Mouse (Mus musculus): ENCODE data around the gene 1110051M20Rik. TPM values are rescaled to one million over a fixed set of nuclear protein-coding genes. Genes with fewer than 3 reads are reported as not detected.
A peak's percentile ranks its signal among the peaks of the same experiment; 100 is the strongest.

1110051M20Rik gene
- total RNA-seq, 2 experiments from 2014 or later, result 90.8 to 106 TPM

DNA sequence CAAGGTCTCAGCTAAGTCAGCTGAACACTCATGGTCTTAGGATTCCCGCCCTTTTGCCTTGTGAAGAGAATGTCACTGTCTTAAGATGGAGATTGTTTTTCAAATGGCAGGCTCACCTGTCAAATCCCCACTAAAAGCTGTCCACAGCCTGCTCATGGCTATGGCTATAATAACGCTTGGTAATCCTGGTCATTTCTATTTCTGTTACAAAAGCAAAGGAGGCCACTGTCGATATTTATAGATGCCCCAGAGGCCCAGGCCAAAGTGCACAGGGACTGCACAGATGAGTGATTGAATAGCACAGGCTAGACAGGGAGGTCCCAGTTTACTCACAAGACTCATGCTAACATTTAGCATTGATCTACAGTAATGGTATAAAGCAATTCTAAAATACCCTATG, 15.4 kb downstream of the 1110051M20Rik start:
- DNase-seq (ENCODE audit: low spot score in 2 of 2), result no peak

DNA sequence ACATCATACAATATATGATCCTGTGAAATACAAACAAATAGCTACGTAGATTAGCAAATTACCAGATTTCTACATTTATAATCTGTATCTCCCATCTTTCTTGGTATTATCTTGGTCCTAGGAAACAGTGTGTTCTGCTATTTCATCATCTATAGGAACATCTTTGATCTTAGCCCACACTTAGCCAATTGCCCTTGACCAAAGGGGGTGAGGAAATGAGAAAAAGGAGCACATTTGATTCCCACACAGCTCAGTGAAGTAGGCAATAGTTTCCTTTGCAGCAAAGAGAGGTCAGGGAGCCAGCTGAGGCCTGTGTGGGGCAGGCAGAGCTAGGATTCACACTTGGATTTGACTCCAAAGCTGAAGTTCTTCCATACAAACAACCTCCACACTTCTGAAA, 18.2 kb downstream of the 1110051M20Rik start:
- DNase-seq (ENCODE audit: low spot score in 2 of 2), result no peak

DNA sequence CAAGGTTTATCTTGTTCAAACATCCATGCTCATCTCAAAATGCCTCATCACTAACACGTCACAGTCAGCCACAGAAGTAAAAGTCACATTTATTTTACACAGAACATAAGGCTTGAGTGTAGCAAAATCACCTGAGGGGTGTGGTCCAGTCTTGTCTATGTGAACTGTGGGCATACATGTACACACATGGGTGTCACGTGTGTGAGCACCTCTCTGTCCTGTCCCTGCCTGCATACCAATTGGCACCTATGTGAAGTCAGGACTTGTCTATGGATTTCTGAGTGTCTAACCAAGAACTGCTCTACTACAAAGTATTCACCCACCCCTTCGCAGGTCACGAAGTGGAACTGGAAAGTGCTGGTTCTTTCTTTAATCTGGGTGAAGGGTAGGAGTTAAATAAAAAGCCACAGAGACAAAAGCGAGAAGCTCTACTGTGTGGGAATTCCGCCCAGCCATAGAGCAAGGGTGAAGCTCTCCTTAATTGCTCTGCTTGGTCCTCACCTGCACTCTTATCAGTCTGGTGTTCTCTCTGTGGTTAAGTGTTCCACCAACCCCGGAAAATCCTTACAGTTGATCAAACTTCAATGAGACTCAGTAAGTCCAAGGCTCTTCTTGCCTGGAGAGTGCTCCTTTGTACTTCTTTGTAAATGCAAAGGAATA, 20.3 kb downstream of the 1110051M20Rik start:
- no peak for DNase-seq (ENCODE audit: low spot score in 2 of 2)

DNA sequence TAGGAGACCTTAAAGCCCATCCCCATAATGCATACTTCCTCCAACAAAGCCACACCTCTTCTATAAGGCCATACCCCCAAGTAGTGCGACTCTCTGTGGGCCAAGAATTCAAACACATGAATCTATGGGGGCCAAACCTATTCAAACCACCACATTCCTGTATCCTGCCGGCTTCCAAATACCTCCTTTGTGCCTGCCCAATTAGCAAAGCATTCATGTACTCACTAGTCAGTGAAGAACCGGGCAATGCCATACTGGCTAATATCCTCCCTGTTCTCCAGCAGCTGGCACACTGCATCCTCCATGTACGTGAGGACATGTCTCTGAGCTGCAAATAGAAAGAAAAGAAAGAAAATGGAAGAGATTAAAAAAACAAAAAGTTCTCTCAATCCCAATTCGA, 22.9 kb downstream of the 1110051M20Rik start:
- no peak for DNase-seq (ENCODE audit: low spot score in 2 of 2)

DNA sequence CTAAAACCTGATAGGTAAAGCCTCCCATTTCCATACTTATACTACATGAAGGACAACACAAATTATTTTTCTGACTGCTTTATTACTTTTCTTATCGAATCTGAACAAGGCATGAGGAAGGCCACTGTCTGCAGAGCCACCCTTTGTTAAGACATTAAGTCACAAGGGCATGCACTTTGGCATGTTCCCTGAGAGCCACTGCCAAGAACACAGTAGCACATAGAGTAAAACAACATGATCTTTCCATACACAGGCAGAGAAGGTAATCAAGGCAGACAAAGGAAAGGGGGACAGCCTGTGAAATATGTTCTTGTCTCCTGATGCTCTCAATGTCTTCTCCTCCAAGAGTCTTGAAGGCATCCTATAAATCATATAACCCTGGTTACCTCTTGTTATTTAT, 30.7 kb downstream of the 1110051M20Rik start:
- no peak for DNase-seq (ENCODE audit: low spot score in 2 of 2)

DNA sequence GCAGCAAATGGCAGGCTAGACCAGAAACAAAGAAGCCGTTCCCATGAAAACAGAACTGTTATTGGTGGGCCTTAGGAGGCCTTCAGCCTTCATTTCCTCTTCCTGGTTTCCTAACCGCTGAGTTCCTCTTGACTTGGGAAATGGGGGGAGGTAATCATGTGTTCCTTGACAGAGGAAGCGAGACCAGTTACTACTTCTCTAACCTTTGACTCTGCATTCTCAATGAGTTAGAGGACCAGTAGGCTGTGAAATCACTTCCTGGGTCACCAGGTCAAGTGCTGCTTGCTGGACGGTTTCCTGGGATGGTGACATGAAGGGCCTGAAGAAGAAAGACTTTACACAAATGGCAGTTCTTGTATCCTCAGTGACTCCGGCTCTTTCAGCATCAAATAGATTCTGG, 32.1 kb downstream of the 1110051M20Rik start:
- DNase-seq (ENCODE audit: low spot score in 2 of 2), result no peak

DNA sequence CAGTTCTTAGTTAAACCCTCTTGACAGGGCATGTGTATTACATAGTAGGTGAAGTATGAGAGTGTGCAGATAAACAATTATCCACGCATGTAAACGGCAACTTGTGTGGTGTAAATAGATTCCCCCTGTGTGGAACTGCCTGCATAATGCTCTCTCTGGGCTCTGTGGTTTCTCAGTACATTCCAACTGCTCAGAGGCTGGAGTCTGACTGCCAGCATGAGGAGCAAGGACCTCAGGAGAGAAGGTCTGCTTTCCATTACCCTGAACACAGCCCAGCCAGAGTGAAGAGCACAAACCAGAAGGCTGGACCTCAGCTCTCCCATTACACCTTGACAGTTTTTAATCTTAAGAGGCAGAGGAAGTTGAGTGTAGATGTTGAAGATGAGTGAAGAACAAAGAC, 33.0 kb downstream of the 1110051M20Rik start:
- no peak for DNase-seq (ENCODE audit: low spot score in 2 of 2)

DNA sequence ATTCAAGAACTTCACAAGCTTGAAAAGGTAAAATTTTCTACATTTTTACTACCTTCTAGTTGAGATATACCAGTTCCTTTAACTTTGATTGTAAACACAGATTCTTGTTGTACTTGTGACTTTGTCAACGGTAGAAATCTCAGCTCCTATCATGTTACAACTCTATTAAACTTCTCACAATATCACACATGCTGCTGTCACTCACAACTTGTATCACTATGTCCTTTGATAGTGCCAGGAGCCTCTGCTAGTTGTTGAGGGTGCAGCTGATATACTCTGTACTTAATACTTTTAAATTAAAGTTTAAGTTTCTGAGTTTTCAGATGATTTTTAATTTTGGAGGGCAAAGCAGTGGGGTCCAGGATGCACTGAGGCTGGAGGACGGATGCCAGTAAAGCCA, 36.5 kb downstream of the 1110051M20Rik start:
- no peak for DNase-seq (ENCODE audit: low spot score in 2 of 2)

DNA sequence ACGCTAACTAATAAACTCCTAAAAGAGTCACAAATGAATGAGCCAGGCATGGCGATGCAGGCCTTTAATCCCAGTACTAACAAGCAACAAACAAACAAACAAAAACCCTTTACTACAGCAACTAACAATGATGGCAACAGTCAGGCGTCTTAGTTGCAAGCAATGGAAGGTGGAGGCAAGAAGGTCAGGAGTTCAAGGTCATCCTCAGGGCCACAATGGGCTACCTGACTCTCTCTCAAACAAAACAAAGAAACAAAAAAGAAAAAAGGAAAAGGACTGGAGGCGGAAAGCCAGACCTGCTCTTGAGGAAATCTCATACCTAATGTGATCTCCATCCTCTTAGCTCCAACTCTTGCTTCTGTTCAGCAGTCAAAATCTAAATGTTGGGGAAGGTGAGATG, 39.4 kb downstream of the 1110051M20Rik start:
- no peak for DNase-seq (ENCODE audit: low spot score in 2 of 2)

DNA sequence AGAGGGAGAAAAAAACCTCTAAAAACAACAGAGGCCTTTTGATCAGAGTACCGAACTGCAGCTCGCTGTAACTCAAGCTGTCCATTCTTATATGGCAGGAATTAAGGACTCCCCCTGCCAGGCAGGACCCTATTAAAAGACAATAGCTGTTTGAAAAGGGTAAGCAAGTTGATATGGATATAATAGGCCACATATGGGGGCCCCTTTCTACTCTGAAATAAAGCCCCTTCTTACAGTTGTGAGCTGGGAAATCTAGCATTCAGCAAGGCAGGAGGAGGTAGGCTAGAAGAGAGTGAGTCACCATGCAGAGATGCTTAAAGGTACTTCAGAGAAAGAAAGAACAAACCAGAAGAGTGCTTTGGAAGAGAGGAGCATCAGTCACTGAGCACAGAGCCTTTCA, 44.8 kb downstream of the 1110051M20Rik start:
- DNase-seq (ENCODE audit: low spot score in 2 of 2), result no peak

DNA sequence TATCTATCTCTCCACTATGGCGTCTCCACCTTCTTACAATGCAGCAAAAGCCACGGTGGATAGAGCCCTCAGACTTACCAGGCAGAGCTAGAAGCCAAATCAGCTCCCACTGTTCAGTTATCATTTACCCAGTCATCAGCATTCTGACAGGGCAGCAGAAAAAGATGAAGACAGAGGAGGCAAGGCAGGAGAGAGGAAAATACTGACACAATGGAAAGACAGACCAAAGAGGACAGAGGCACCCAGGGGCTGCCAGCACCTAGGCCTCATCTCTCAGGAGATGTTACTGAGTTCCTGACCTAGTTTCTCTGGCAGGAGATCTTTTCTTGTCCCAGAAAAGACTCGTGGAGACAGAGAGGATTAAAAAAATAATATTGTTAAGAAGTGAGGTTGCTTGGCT, 45.3 kb downstream of the 1110051M20Rik start:
- no peak for DNase-seq (ENCODE audit: low spot score in 2 of 2)

DNA sequence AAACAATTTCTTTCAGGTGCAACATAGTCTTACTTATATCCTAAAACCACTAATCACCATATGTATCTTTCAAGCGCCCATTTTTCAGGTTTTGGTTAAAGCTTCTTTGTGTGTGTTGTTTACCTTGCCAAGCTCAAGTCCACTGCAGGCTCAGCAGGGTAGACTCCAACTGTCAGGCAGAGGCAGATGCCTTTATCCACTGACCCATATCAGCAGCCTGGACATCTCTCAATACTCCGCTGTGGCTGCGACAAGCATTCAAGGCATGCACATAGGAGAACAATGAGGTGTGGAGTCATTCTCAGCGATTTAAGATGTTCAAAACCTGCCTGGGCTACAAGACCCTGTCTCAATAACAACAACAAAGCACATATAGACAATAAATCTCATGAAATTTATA, 50.4 kb downstream of the 1110051M20Rik start:
- DNase-seq (ENCODE audit: low spot score in 2 of 2), result no peak

DNA sequence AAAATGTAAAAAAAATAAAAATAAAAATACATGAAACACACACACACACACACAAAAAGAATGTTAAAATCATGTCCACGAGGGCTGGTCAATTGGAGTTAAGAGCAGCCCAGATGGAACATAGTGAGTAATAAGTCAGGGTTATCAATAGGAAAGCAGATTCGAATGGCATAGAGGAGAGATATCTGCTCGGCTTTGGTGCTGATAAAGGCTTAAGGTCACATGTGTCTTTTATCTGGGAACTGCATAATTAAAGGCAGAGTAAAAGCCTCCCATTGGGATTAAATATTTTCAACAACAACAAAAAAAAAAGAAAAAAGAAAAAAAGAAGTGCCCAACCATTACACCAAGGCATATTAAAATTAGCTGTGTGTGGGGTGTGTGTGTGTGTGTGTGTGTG, 55.8 kb downstream of the 1110051M20Rik start:
- DNase-seq (ENCODE audit: low spot score in 2 of 2), result no peak

DNA sequence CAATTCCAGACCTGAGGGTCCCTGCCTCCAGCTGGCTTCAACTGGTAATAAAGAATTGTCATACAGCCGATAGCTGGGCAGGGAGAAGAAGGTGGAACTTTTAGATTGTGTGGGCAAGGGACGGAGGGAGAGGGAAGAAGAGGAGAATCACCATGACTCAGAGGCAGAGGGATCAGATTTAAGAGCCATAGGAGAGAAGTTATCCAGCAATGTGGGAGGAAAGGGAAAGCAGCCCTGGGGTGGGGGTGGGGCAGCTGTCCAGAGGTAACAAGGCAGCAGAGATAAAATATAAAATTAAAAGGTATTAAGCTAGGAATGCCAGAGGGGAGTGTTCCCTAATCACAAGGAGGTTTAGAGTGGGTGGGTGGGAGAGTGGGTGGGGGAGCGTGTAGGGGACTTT, 56.2 kb downstream of the 1110051M20Rik start:
- DNase-seq (ENCODE audit: low spot score in 2 of 2), result no peak

DNA sequence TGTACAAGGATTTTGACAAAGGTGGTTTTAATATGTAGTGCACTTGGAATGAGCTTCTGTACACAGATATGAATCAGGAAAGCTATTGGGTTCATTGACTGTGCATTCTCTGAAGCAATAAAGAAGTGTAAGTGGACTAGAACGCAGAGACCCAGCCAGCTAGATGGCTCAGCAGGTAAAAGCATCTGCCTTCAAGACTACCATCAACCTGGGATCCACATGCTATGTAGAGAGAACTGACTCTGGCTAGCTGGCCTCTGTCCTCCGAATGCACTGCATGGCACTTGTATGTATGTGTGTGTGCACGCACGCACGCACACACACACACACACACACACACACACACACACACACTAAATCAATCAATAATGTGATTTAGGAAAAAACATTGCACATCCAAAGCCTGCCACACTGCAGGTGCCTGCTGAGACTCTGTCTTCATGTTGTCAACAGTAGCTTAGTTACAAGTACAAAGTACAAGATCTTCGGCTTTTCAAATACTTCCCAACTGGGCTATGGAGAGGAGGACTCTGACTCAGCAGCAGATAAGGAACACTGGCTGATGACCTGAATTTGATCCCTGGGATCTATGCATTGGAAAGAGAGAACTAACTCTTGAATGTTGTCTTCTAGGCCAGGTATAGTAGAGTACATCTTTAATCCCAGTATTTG, 57.1 kb downstream of the 1110051M20Rik start:
- DNase-seq (ENCODE audit: low spot score in 2 of 2), result no peak

DNA sequence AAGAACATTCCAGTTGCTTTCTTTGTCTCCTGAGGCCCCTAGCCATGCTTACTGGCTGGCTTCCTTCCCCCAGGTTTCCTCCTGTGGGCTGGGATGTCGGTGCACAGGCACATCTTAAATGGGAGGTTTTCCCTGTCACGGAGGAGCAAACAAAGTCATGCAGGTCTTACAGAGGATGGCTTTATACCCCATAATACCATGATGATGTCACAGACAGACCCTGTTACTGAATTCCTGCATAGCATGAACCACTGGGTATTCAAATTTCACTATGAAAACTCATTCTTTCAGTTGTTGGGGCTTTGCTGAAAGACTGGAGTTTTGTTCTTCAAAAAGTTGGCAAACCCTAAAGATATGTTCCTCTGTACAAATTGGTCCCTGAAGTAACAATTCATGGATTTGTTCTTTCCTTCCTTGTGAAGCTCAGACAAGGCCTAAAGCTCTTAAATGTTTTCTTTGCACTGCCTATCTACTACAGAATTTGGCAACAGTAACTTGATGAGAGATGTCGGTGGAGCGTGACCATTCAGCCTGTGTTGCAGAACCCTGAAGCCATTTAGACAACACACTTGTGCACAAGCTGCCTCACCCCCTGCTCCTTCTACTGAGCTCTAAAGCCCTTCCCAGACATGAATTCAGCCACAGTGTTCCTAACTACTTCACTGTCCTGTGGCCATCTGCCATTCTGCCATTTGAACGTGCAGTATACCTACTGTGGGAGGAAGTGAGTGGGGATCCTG, 57.8 kb downstream of the 1110051M20Rik start:
- no peak for DNase-seq (ENCODE audit: low spot score in 2 of 2)

DNA sequence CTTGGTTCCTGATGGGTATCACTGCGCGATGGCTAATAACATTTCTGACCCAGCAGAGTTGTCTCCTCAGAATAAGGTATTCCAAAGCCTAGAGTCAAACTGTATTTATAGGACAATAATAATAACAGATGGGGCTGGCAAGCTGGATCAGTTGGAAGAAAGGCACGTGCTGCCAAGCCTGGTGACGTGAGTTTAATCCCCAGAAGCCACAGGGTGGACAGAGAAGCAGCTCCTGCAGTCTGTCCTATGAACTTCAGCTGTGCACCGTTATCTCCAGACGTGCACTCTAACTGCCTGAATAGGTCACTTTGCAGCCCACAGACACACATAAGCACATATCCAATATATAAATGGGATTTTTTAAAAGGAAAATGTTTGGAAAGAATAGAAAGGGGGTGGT, 61.2 kb downstream of the 1110051M20Rik start:
- no peak for DNase-seq (ENCODE audit: low spot score in 2 of 2)

DNA sequence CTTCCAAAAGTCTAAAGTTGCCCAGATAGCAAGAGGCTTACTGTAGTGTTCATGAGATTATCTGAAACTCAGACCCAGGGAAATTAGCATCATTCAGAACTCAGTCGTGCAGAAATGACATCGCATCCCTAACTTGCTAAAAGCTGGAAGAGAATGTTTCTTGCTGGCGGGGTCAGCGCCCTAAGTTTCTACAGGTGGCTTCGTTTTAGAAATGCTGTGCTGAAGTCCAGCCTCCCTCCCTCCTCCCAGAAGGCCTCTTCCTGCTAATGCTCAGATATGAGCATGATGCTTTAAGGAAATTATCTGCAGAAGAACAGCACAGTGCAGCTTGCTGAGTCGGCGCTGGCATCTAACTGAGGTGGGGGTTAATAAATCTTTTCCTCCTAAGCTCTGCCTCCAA, 67.5 kb downstream of the 1110051M20Rik start:
- DNase-seq (ENCODE audit: low spot score in 2 of 2), result no peak

DNA sequence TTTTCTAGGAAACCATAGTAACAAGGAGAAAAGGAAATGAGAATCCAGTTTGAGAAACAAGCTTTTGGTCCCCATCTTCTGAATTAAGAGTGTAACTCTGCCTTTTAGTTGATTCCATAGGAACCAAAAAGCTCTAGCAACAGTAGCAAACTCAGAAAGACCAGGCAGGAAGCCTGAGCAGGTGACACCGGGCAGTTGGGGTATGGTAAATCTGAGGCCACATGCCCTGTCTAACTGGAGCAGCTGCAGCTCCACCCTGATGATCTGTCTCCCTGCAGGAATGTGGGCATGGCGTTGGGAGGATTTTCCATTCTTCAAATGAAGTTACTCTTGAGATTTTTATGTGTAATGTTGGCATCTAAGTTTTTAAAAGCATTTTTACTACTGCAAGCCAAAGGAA, 74.2 kb downstream of the 1110051M20Rik start:
- DNase-seq (ENCODE audit: low spot score in 2 of 2), result no peak

DNA sequence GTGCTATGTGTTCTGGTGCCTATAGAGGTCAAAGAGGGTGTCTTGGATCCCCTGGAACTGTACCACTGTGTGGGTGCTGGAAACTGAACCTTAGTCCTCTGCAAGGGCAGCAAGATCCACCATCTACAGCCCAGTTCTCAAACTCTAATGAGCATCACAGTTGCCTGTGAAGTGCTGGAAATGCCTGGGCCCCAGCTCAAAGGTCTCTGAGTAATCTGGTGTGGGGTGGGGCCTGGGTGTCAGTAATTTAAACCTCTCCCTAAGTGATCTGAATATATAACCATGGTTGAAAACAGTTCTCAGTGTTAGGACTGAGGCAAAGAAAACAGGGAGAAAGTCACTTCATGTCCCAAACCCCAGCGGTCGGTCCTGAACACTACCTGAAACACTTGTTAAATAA, 81.2 kb downstream of the 1110051M20Rik start:
- DNase-seq (ENCODE audit: low spot score in 2 of 2), result no peak

DNA sequence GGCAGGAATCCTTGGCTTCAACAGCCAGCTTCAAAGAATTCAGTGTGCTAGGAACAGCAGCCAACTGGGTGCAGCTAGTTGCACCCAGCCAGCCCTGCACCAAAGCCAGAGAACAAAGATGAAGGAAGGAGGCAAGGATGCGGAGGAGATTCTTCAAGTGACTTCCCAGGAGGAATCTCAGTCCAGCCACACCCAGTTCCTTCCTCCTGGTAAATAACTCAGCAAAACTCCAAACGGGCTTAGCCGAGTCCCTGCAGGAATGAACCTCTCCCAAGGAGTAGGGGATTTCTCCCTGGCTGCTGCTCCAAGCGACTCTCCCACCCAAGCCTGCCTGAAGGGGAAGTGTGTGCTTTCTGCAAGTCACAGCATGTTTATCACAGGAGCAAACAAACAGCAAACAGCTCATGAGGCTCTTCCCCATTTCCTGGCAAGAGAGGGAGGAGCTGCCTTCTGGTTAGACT, 83.4 kb downstream of the 1110051M20Rik start:
- DNase-seq (ENCODE audit: low spot score in 2 of 2), result peak in 1 of 2 experiments; percentile 20

DNA sequence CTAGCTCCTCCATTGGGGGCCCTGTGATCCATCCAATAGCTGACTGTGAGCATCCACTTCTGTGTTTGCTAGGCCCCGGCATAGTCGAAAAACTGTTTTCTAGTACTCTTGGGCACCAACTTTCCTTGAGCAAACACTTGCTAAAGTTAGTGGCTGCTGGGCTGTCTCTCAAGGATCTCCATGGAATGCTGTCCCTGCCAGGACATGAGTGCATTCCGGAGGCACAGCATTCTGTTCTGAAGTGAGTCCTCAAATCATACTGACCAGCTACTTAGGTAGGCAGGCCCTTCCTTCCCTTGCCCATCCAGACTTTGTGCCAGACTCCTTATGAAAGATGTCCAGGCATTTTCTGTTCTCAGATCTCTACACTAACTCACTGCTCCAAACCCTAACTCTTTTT, 88.7 kb downstream of the 1110051M20Rik start:
- DNase-seq (ENCODE audit: low spot score in 2 of 2), result no peak
